Mouse (Mus musculus): ENCODE measurements around the gene Slc38a4. TPM values are rescaled to one million over a fixed set of nuclear protein-coding genes. Genes with fewer than 3 reads are reported as not detected.

The Slc38a4 gene
- polyA plus RNA-seq, 2 experiments: 80.0 to 118 TPM

- no peak overlapping the region for H3K27ac ChIP-seq (replicated peaks; ENCODE audit: low read depth, low read length)
- no peak for ATAC-seq (ENCODE audit: low FRiP score, low read depth)
Observed at GRCm38 (mm10) chr15:97028046-97028634, 27.6 kb downstream of the Slc38a4 start.

DNA sequence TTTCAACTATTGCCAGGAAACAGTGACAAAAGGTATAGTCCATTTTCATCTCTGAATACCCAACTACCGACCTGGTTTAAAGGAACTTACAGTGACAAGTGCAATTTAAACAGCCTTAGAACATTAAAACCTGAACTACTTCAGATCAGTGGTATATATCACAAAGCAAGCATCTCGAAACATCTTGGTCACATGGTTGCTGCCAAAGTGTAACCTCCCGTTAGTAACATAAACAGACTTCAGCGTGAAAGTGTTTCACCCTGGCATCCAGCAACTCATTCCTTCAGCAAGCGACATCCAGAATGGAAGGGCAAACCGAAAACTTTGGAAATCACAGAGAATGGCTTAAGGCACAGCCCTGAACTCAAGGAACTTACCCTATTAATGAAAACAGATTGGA is 29.1 kb downstream of the Slc38a4 start:
- H3K36me3 ChIP-seq (ENCODE audit: control insufficient read depth, insufficient read depth, low read length): no peaks in the 10 kb centered on the region
- H3K9ac ChIP-seq (ENCODE audit: low read depth, low read length, severe bottlenecking): no peak overlapping the region
- DNase-seq (ENCODE audit: low spot score) (no peak), ATAC-seq (ENCODE audit: low FRiP score, low read depth) (no peak)
- no peaks in the 10 kb centered on the region for H3K4me1 ChIP-seq (ENCODE audit: control insufficient read depth, insufficient read depth, low read length)
- H3K4me3 ChIP-seq (replicated peaks; ENCODE audit: low read length): no peak overlapping the region
- 77% methylated on average over 6 of the region's 6 CpGs for WGBS
- no peaks in the 10 kb centered on the region for H3K9me3 ChIP-seq (ENCODE audit: control insufficient read depth, low read length)
- TF ChIP-seq POLR2A (IDR thresholded peaks at IDR 0.05; ENCODE audit: borderline replicate concordance, extremely low read depth, insufficient read depth, insufficient read length): no peak
- no peaks in the 10 kb centered on the region for H3K27me3 ChIP-seq (ENCODE audit: control insufficient read depth, insufficient read depth, low read length)
- H3K4me2 ChIP-seq (replicated peaks; ENCODE audit: low read depth, low read length, severe bottlenecking): no peak overlapping the region
- H3K27ac ChIP-seq (replicated peaks; ENCODE audit: low read depth, low read length): no peak overlapping the region

More at GRCm38 (mm10) chr15:97028046-97028634, 27.6 kb downstream of the Slc38a4 start:
- Histone ChIP-seq H3K4me1 (ENCODE audit: control insufficient read depth, insufficient read depth, low read length) (no peaks in the 10 kb centered on the region), H3K9me3 (ENCODE audit: control insufficient read depth, low read length) (no peaks in the 10 kb centered on the region), H3K27me3 (ENCODE audit: control insufficient read depth, insufficient read depth, low read length) (no peaks in the 10 kb centered on the region), H3K4me2 (replicated peaks; ENCODE audit: low read depth, low read length, severe bottlenecking) (no peak overlapping the region), H3K4me3 (replicated peaks; ENCODE audit: low read length) (no peak overlapping the region), H3K9ac (ENCODE audit: low read depth, low read length, severe bottlenecking) (no peak overlapping the region), H3K36me3 (ENCODE audit: control insufficient read depth, insufficient read depth, low read length) (no peaks in the 10 kb centered on the region)
- DNase-seq (ENCODE audit: low spot score): no peak
- no peak for TF ChIP-seq POLR2A (IDR thresholded peaks at IDR 0.05; ENCODE audit: borderline replicate concordance, extremely low read depth, insufficient read depth, insufficient read length)
- WGBS: 51% methylated on average over 4 of the region's 4 CpGs

DNA sequence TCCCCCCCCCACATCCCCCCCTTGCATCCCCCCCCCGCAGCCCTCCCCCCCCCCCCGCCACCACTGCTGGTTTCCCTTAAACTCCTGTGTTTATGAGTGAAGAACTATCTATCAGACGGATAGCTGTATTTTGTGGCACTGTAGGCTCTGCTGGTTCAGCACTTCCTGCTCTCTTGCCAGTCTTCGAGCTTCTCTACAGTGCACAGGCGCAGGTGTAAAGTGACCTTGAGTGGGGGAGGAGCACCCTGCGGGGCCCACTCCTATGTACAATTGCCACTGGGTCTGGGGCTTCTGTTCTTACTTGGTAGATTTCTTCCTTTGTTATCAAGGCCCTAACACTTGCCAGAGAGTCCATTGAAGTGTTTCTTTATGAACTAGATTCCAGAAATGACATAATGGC is 33.0 kb downstream of the Slc38a4 start:
- H3K4me2 ChIP-seq (replicated peaks; ENCODE audit: low read depth, low read length, severe bottlenecking): no peak overlapping the region
- WGBS: 66% methylated on average over 5 of the region's 6 CpGs
- no peak overlapping the region for H3K9ac ChIP-seq (ENCODE audit: low read depth, low read length, severe bottlenecking)
- no peaks in the 10 kb centered on the region for H3K36me3 ChIP-seq (ENCODE audit: control insufficient read depth, insufficient read depth, low read length)
- no peak overlapping the region for H3K27ac ChIP-seq (replicated peaks; ENCODE audit: low read depth, low read length)
- no peaks in the 10 kb centered on the region for H3K4me1 ChIP-seq (ENCODE audit: control insufficient read depth, insufficient read depth, low read length)
- DNase-seq (ENCODE audit: low spot score) (no peak), ATAC-seq (ENCODE audit: low FRiP score, low read depth) (no peak)
- TF ChIP-seq POLR2A (IDR thresholded peaks at IDR 0.05; ENCODE audit: borderline replicate concordance, extremely low read depth, insufficient read depth, insufficient read length): no peak
- no peak overlapping the region for H3K4me3 ChIP-seq (replicated peaks; ENCODE audit: low read length)
- no peaks in the 10 kb centered on the region for H3K9me3 ChIP-seq (ENCODE audit: control insufficient read depth, low read length)
- no peaks in the 10 kb centered on the region for H3K27me3 ChIP-seq (ENCODE audit: control insufficient read depth, insufficient read depth, low read length)

DNA sequence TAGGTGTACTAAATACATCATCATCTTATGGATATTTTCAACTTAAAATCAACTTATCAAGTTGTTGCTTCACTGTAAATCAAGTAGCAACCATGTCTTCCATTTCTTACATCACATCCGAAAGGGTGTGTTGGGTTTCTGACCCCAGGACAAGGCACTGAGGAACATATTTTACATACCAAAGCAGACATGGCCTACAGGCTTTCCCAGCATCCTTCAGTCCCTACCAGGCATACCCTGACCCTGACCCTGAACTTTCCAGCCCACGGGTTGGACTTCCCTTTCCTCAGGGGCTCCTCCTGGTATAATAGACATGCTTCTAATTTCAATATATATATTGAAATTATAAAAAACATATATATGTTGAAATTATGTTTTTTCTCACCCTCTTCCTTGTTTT is 33.5 kb downstream of the Slc38a4 start:
- H3K4me3 ChIP-seq (replicated peaks; ENCODE audit: low read length): no peak overlapping the region
- TF ChIP-seq POLR2A (IDR thresholded peaks at IDR 0.05; ENCODE audit: borderline replicate concordance, extremely low read depth, insufficient read depth, insufficient read length): no peak
- H3K27ac ChIP-seq (replicated peaks; ENCODE audit: low read depth, low read length): no peak overlapping the region
- H3K27me3 ChIP-seq (ENCODE audit: control insufficient read depth, insufficient read depth, low read length): no peaks in the 10 kb centered on the region
- H3K36me3 ChIP-seq (ENCODE audit: control insufficient read depth, insufficient read depth, low read length): no peaks in the 10 kb centered on the region
- H3K4me1 ChIP-seq (ENCODE audit: control insufficient read depth, insufficient read depth, low read length): no peaks in the 10 kb centered on the region
- H3K9me3 ChIP-seq (ENCODE audit: control insufficient read depth, low read length): no peaks in the 10 kb centered on the region
- no peak overlapping the region for H3K9ac ChIP-seq (ENCODE audit: low read depth, low read length, severe bottlenecking)
- no peak for ATAC-seq (ENCODE audit: low FRiP score, low read depth)
- no peak for DNase-seq (ENCODE audit: low spot score)
- WGBS: 90% methylated on average over 2 of the region's 2 CpGs
- no peak overlapping the region for H3K4me2 ChIP-seq (replicated peaks; ENCODE audit: low read depth, low read length, severe bottlenecking)

DNA sequence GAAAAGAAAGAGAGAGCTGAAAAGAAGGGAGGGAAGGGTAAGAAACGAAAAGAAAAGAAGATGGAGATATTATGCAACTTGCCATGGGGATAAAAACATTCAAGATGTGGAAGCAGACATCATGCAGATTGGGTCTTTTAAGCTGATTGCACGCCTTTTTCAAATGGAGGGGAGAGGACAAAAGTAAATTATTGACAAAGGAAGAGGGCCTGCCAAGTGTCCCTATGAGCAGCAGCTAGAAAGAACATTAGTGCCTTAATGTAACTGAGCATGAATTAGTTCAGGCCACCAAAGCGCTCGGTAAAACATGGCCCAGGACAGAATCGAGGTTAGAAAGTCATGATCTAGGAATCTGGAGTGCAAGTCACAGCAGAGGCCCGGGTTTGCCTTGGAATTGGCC is 35.5 kb downstream of the Slc38a4 start:
- Histone ChIP-seq H3K9me3 (ENCODE audit: control insufficient read depth, low read length) (no peaks in the 10 kb centered on the region), H3K27me3 (ENCODE audit: control insufficient read depth, insufficient read depth, low read length) (no peaks in the 10 kb centered on the region), H3K4me3 (replicated peaks; ENCODE audit: low read length) (no peak overlapping the region), H3K4me2 (replicated peaks; ENCODE audit: low read depth, low read length, severe bottlenecking) (no peak overlapping the region), H3K27ac (replicated peaks; ENCODE audit: low read depth, low read length) (no peak overlapping the region), H3K4me1 (ENCODE audit: control insufficient read depth, insufficient read depth, low read length) (no peaks in the 10 kb centered on the region), H3K9ac (ENCODE audit: low read depth, low read length, severe bottlenecking) (no peak overlapping the region), H3K36me3 (ENCODE audit: control insufficient read depth, insufficient read depth, low read length) (0 out of 2 replicates have a peak, but pooled peaks cover 5% of the 10 kb centered on the region)
- WGBS: 87% methylated on average over 6 of the region's 6 CpGs
- DNase-seq (ENCODE audit: low spot score) (no peak), ATAC-seq (ENCODE audit: low FRiP score, low read depth) (no peak)
- no peak for TF ChIP-seq POLR2A (IDR thresholded peaks at IDR 0.05; ENCODE audit: borderline replicate concordance, extremely low read depth, insufficient read depth, insufficient read length)
